Mouse (Mus musculus): Measurements from ENCODE around the gene Pds5b. TPM values are rescaled to one million over a fixed set of nuclear protein-coding genes. Genes with fewer than 3 reads are reported as not detected.
"Not testable (repeated sequence)": the region's sequence is repeated elsewhere in the genome, so short reads cannot be mapped to it uniquely, and the experiment has no call there.

Pds5b gene
- polyA plus RNA-seq, 1 experiment from 2014 or later = 5.2 TPM

DNA sequence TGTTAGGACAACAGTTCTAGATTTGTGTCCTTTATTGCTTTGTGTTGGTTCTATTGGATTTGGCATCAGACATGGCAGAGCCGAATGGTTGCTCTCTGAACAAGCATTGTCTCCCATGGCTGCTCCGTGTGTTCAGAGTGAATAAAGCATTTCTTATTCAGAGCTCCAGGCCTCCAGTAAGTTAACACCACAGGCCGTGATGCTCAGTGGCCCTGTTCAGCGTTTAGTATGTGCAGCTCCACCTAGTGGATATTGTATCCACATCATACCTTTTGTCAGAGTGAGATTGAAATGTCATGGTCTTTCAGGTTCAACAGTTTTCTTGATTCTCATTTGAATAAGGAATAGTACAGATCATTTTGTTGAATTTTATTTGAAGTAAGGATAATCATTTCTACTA is 44.2 kb downstream of the Pds5b start:
- no peak overlapping the region for H3K4me2 ChIP-seq (ENCODE audit: low read depth, low read length)
- no peaks in the 10 kb centered on the region for H3K9me3 ChIP-seq (ENCODE audit: low read length)
- H3K9ac ChIP-seq (replicated peaks) = no peak overlapping the region
- no peak overlapping the region for H3K4me3 ChIP-seq (ENCODE audit: low read depth, low read length)
- no peaks in the 10 kb centered on the region for H3K4me1 ChIP-seq (ENCODE audit: insufficient read depth)
- peak; percentile 67; the same call in 1 of the 2 replicates for ATAC-seq
- WGBS (ENCODE audit: insufficient replicate concordance) = 19% methylated on average over 4 of the region's 4 CpGs
- no peak overlapping the region for H3K27ac ChIP-seq (ENCODE audit: low read depth)
- no peak for DNase-seq
- H3K27me3 ChIP-seq (ENCODE audit: insufficient read depth, low read length) = no peaks in the 10 kb centered on the region
- peaks cover 8% of the 10 kb centered on the region; the same call in 1 of the 2 replicates for H3K36me3 ChIP-seq (replicated peaks; ENCODE audit: insufficient read depth, low read length)
- no peak for TF ChIP-seq EP300 (IDR thresholded peaks at IDR 0.05; ENCODE audit: low read depth)
- TF ChIP-seq CTCF (IDR thresholded peaks at IDR 0.05; ENCODE audit: low read depth) = peak; percentile 78

DNA sequence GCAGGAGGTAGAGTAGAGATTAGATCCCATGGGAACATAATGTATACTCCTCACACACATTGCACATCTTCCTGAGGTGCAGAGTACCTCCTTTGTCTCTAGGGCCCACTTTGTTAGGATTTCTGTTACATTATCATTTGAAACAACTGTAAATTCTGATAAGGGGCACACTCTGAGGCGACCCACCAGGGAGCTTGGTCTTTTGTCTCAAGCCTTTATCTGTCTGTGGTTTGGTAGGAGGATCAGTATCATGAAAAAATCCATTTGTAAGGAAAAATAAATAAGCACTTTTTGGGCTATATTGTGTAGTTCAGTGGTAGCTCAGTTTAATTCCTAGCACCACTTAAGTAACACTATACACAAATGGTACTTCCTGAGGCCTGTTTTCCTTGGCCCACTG is 51.1 kb downstream of the Pds5b start:
- Histone ChIP-seq H3K4me3 (ENCODE audit: low read depth, low read length) (no peak overlapping the region), H3K27me3 (ENCODE audit: insufficient read depth, low read length) (no peaks in the 10 kb centered on the region), H3K4me1 (ENCODE audit: insufficient read depth) (no peaks in the 10 kb centered on the region), H3K9me3 (ENCODE audit: low read length) (no peaks in the 10 kb centered on the region), H3K36me3 (replicated peaks; ENCODE audit: insufficient read depth, low read length) (peaks cover 14% of the 10 kb centered on the region; the same call in 1 of the 2 replicates), H3K9ac (replicated peaks) (no peak overlapping the region), H3K27ac (ENCODE audit: low read depth) (no peak overlapping the region), H3K4me2 (ENCODE audit: low read depth, low read length) (no peak overlapping the region)
- ATAC-seq (no peak), DNase-seq (no peak)
- WGBS (ENCODE audit: insufficient replicate concordance) = 48% methylated on average over 1 of the region's 1 CpGs
- TF ChIP-seq EP300 (IDR thresholded peaks at IDR 0.05; ENCODE audit: low read depth) (no peak), CTCF (IDR thresholded peaks at IDR 0.05; ENCODE audit: low read depth) (no peak)

DNA sequence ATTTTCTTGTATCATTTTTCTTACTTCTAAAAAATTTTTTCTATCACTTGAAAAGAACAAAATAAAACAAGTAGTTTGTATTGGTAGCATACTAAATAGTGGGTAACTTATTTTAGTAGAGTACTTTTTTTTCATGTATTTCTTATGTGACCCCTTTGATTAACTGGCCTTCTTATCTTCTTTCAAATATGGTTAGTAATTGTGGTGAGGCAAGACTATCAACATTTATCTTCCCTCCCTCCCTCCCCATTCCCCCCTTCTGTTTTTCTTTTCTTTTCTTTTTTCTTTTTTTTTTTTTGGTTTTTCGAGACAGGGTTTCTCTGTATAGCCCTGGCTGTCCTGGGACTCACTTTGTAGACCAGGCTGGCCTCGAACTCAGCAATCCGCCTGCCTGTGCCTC is 63.5 kb downstream of the Pds5b start:
- H3K27me3 ChIP-seq (ENCODE audit: insufficient read depth, low read length); H3K9me3 ChIP-seq (ENCODE audit: low read length); H3K4me1 ChIP-seq (ENCODE audit: insufficient read depth); H3K27ac ChIP-seq (ENCODE audit: low read depth); H3K4me3 ChIP-seq (ENCODE audit: low read depth, low read length); H3K4me2 ChIP-seq (ENCODE audit: low read depth, low read length); DNase-seq; ATAC-seq; H3K9ac ChIP-seq (replicated peaks): not testable (repeated sequence)
- H3K36me3 ChIP-seq (replicated peaks; ENCODE audit: insufficient read depth, low read length) = peaks cover 14% of the 10 kb centered on the region
- WGBS (ENCODE audit: insufficient replicate concordance) = 85% methylated on average over 3 of the region's 3 CpGs

DNA sequence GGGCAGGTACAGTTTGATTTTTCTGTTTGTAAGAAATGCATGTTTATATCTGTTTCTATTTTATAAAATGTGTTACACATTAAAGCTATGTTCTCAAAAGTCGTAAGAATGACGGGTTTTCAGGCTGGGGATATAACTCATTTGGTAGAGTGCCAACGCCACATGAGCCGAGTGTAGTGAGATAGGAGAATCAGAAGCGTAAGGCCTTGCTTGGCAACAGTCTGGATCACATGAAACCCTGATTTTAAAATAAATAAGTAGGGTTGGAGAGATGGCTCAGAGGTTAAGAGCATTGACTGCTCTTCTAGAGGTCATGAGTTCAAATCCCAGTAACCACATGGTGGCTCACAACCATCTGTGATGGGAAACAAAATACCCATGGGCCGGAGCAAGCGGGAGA is 65.8 kb downstream of the Pds5b start:
- no peaks in the 10 kb centered on the region for H3K27me3 ChIP-seq (ENCODE audit: insufficient read depth, low read length)
- no peaks in the 10 kb centered on the region for H3K4me1 ChIP-seq (ENCODE audit: insufficient read depth)
- no peak overlapping the region for H3K4me2 ChIP-seq (ENCODE audit: low read depth, low read length)
- ATAC-seq (no peak), DNase-seq (no peak)
- no peak overlapping the region for H3K9ac ChIP-seq (replicated peaks)
- 82% methylated on average over 7 of the region's 7 CpGs for WGBS (ENCODE audit: insufficient replicate concordance)
- H3K4me3 ChIP-seq (ENCODE audit: low read depth, low read length) = no peak overlapping the region
- no peak overlapping the region for H3K27ac ChIP-seq (ENCODE audit: low read depth)
- H3K36me3 ChIP-seq (replicated peaks; ENCODE audit: insufficient read depth, low read length) = peaks cover 8% of the 10 kb centered on the region
- TF ChIP-seq EP300 (IDR thresholded peaks at IDR 0.05; ENCODE audit: low read depth) (no peak), CTCF (IDR thresholded peaks at IDR 0.05; ENCODE audit: low read depth) (no peak)
- no peaks in the 10 kb centered on the region for H3K9me3 ChIP-seq (ENCODE audit: low read length)

DNA sequence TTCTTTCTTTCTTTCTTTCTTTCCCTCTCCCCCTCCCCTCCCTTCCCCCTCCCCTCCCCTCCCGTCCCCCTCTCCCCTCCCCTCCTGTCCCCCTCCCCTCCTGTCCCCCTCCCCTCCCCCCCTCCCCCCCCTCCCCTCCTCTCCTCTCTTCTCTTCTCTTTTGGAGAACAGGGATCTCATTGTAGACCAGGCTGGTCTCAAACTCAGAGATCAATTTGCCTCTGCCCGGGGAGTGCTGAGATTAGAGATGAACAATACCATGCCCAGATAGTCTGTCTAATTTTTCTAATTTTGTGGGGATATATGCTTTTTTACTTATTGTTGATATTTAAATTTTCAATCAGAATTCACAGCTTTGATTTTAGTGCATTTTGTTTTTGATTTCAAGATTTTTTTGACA is 67.1 kb downstream of the Pds5b start:
- Histone ChIP-seq H3K4me3 (ENCODE audit: low read depth, low read length) (no peak overlapping the region), H3K36me3 (replicated peaks; ENCODE audit: insufficient read depth, low read length) (peaks cover 8% of the 10 kb centered on the region), H3K27me3 (ENCODE audit: insufficient read depth, low read length) (no peaks in the 10 kb centered on the region), H3K4me1 (ENCODE audit: insufficient read depth) (no peaks in the 10 kb centered on the region), H3K9me3 (ENCODE audit: low read length) (no peaks in the 10 kb centered on the region), H3K9ac (replicated peaks) (no peak overlapping the region), H3K4me2 (ENCODE audit: low read depth, low read length) (no peak overlapping the region), H3K27ac (ENCODE audit: low read depth) (no peak overlapping the region)
- DNase-seq (no peak), ATAC-seq (no peak)
- 54% methylated on average over 2 of the region's 2 CpGs for WGBS (ENCODE audit: insufficient replicate concordance)
- TF ChIP-seq EP300 (IDR thresholded peaks at IDR 0.05; ENCODE audit: low read depth) = no peak
- no peak for TF ChIP-seq CTCF (IDR thresholded peaks at IDR 0.05; ENCODE audit: low read depth)

DNA sequence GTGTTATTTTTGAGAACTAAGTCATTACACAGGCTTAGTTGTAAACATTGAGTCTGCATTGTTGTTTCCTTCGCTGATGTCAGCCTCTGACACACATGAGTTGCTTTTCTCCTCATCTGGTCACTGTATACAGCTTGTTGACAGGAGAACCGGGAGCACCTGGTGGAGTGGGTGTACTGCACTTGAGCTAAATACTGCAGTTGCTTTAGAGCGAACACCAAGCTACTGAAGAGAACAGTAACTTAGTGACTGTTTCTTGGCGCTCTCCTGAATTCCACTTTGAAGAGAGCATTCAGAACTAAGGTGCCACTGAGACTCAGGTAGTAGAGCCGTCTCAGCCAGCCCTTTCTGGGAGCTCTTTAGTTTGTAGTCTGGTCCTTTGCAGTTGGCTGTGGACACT is 83.1 kb downstream of the Pds5b start:
- no peaks in the 10 kb centered on the region for H3K9me3 ChIP-seq (ENCODE audit: low read length)
- H3K4me1 ChIP-seq (ENCODE audit: insufficient read depth) = no peaks in the 10 kb centered on the region
- H3K27me3 ChIP-seq (ENCODE audit: insufficient read depth, low read length) = no peaks in the 10 kb centered on the region
- ATAC-seq = no peak
- no peak for TF ChIP-seq EP300 (IDR thresholded peaks at IDR 0.05; ENCODE audit: low read depth)
- no peak for TF ChIP-seq CTCF (IDR thresholded peaks at IDR 0.05; ENCODE audit: low read depth)
- no peak for DNase-seq
- WGBS (ENCODE audit: insufficient replicate concordance) = 93% methylated on average over 5 of the region's 5 CpGs
- peaks cover 17% of the 10 kb centered on the region for H3K36me3 ChIP-seq (replicated peaks; ENCODE audit: insufficient read depth, low read length)
- H3K4me2 ChIP-seq (ENCODE audit: low read depth, low read length) = no peak overlapping the region
- H3K4me3 ChIP-seq (ENCODE audit: low read depth, low read length) = no peak overlapping the region
- H3K9ac ChIP-seq (replicated peaks) = no peak overlapping the region
- H3K27ac ChIP-seq (ENCODE audit: low read depth) = no peak overlapping the region

DNA sequence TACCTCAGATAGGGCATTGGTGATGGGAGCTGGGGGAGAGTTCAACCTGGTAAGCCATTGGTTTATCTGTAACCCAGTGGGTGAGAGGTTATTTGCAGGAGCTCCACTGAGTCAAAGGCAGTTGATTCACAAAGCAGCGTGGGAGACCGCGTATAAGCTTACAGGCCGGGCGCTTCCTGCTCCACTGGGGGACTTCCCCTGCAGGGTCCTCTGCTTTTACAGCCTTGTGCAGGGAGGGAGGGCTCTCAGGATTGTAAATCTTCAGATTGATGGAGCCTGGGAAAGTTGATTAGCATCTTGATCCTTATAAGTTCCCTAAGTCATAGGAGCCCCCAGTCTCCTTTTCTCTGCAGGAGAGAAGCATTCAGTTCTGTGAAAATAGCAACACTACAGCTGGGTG is 98.9 kb downstream of the Pds5b start:
- WGBS (ENCODE audit: insufficient replicate concordance) = 66% methylated on average over 5 of the region's 5 CpGs
- H3K4me3 ChIP-seq (ENCODE audit: low read depth, low read length) = no peak overlapping the region

More for the DNA sequence above, 98.9 kb downstream of the Pds5b start:
- no peaks in the 10 kb centered on the region for H3K9me3 ChIP-seq (ENCODE audit: low read length)
- H3K4me2 ChIP-seq (ENCODE audit: low read depth, low read length) = no peak overlapping the region
- no peak for ATAC-seq
- H3K9ac ChIP-seq (replicated peaks) = no peak overlapping the region
- H3K4me1 ChIP-seq (ENCODE audit: insufficient read depth) = peaks cover 3% of the 10 kb centered on the region; the same call in 1 of the 2 replicates
- no peak for DNase-seq
- no peaks in the 10 kb centered on the region for H3K27me3 ChIP-seq (ENCODE audit: insufficient read depth, low read length)
- H3K36me3 ChIP-seq (replicated peaks; ENCODE audit: insufficient read depth, low read length) = peaks cover 10% of the 10 kb centered on the region; the same call in 1 of the 2 replicates
- no peak for TF ChIP-seq EP300 (IDR thresholded peaks at IDR 0.05; ENCODE audit: low read depth)
- TF ChIP-seq CTCF (IDR thresholded peaks at IDR 0.05; ENCODE audit: low read depth) = no peak
- H3K27ac ChIP-seq (ENCODE audit: low read depth) = no peak overlapping the region

All from liver, postnatal 0 days (tissue).